Mouse (Mus musculus) brain, embryonic 14.5 days (tissue): ENCODE results near the gene Map1a. TPM values are rescaled to one million over a fixed set of nuclear protein-coding genes. Genes with fewer than 3 reads are reported as not detected.

Source experiments
- DNase-seq: peaks from one replicate; pipeline ENCODE4 v3.0.0-alpha.2; 2011; ENCODE audit warnings: low read depth
- CTCF ChIP-seq: fragments of 200-500 bp; IDR thresholded peaks from 2 replicates; pipeline ENCODE4 v1.5.1; 2012; ENCODE audit warnings: inconsistent platforms, mild to moderate bottlenecking, moderate library complexity, borderline replicate concordance; ENCODE audit not compliant: insufficient read depth, insufficient read length; ENCODE audit errors: extremely low read depth
- POLR2A ChIP-seq: fragments of 200-500 bp; IDR thresholded peaks from 2 replicates; pipeline ENCODE4 v1.6.1; 2012; ENCODE audit warnings: mild to moderate bottlenecking, inconsistent platforms, borderline replicate concordance; ENCODE audit not compliant: poor library complexity, insufficient read depth, insufficient read length, severe bottlenecking; ENCODE audit errors: extremely low read depth
- polyA plus RNA-seq: library from polyadenylated mRNA; depleted of rRNA; stranded (reverse); fragments of >200 nt; gene quantifications from 2 replicates; pipeline ENCODE4 v1.2.3, GENCODE M21; 2012

Map1a gene
- polyA plus RNA-seq, 1 experiment = 23.4 TPM

DNA sequence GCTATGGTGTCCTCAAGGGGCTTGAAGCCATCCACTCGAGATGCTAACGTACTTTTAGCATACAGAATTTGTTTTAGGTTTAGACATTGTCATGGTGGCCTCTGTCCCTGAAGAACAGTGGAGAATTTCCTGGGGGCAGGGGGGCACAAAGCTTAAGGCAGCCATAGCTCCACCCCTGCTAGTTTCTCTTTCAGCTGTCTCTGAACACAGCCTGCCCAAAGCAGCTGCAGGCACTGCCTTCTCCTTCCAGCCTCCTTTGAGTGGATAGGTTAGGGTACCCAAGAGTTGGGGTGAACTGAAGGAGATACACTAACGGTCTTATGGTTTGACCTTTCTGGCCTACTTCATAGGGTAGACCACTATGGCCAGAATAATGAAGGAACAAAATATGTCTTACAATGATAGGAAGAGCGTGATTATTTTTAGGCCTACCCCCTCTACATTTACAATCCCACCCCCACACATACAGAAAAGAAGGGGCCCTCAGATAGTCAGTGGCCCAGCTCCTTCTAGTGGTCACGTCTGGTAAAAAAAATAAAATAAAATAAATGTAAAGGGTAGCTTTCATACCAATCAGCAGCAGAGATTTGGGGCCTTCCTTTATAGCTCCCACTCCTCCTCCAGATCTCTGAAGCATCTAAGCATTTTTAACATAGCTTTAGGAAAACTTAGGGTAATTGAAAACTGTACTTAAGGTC, 3.1 kb downstream of the Map1a start:
- no peak for DNase-seq
- TF ChIP-seq CTCF = no peak; the same call in 1 of the 2 replicates
- no peak for TF ChIP-seq POLR2A

DNA sequence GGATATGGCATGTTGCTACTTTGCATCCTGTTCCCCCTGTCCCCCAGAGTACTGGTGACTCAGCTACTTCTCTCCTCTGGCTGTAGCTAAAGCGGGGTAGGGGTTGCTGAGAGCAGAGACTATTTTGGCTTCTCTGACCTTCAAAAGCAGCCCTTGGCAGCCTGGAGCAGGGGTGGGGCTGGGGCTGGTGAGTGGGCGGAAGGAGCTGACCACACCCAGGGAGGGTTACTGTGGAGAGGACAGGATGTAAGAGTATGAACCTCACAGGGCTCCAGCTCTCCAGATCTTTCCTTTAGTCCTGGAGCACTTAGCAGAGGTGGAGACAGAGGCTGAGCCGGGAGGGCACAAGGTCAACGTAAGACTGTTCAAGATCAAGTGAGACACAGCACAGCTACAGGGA, 4.8 kb downstream of the Map1a start:
- DNase-seq = peak; percentile 2
- no peak for TF ChIP-seq POLR2A
- TF ChIP-seq CTCF = no peak

DNA sequence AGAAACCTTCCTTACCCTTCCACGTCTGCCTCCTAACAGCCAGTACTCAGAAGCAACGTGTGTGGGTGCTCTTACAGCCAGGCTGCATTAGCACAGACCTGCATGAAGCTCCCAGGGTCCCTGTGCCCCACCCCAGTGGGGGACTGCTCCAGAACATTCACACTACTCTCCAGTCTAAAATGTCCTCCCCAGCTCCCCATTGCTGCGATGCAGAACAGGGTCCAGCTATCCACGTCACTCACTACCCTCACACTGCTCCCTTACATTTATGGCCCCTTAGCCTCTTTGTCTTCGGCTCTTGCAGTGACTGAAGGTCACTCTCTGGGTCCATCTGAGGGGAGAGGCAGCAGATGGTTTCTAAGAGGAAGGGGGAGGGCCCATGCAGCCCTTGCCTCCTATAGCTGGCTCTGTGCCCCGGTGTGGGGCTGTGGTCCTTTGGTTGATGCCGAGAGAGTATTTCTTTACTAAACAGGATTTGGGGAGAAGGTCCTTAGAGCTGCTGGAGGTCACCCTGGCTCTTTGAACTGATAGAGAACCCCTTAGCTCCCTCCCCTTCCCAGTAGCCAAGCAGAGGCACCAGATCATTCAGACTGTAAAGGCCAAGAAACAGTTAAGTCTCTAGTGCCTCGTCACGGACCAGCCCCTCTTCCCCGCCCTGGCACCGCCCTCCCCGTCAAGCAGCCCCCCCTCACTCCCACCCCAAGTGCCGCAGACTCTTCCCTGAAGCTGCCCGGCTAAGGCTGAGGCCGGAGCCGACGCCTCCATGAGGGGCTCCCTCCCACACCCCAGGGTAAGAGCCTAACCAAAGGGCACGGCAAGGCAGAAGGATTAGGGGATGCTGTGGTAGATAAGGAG, 5.6 kb downstream of the Map1a start:
- DNase-seq = peak; percentile 93
- TF ChIP-seq POLR2A (peak; percentile 32; the same call in 1 of the 2 replicates), CTCF (no peak)

DNA sequence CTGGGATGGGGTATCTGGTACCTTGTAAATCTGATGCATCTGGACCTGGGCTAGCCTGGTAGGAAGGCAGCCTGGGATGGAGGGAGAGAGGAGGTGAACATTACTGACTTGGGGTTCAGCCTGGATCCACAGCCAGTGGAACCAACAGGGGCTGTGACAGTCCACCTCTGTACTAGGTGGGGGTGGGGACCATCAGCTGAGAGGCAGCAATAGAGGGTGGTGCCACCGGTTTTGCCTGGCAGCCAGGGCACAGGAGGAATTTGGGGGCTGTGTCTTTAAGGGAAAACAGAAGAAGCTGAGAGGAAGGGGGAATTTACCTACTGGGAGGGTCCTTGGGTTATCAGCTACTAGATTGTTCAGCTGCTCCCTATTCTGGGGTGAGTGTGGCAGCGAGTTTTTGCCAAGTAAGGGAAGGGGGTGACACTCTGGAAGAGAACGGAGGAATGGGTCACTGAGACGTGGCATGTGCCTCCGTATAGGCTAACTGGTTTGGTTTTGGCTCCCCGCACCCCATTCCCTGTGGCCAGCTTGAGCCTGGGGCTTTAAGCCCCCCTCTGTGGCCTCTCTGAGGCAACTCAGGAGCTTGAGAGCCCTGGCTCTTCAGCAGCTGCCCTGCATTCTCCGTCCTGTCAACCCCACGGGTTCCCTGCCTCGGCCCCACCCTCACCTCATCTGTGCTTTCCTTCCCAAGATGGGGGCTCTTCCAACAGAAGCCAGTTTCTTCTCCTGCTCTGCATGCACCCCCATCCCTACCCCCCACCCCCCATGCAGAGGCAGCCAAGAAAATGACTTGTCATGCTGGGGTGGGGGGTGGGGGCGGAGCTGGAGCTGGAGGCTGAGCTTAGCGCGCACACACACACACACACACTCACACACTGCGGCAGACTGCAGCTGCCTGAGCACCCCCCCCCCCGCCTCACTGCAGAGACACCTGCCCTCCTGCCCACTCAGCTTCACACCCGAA, 6.5 kb downstream of the Map1a start:
- peak; percentile 93 for DNase-seq
- TF ChIP-seq CTCF (no peak), POLR2A (no peak)

DNA sequence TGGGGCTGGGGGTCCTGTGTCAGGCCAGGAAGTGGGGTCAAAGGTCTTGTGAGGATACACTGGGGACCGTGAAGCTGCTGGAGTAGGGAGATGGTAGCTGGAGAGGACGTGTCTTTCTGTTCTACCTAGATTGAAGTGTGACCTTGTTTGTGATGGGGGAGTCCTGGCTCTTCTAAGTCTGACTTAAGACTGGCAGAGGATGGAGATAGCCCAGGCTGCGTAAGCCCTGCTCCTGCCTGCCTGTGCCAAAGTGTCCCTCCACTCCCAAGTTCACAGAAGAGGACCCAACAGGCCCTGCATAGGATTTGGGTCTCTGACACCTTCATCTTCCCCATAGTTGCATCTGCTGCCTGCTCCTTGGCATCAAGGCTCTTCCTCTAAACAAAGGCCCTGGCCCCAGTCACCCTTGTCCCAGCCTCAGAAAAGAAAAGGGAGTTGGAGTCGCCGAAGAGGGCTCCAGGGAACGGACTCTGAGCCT, 7.4 kb downstream of the Map1a start:
- TF ChIP-seq POLR2A (no peak), CTCF (no peak)
- peak; percentile 36 for DNase-seq

DNA sequence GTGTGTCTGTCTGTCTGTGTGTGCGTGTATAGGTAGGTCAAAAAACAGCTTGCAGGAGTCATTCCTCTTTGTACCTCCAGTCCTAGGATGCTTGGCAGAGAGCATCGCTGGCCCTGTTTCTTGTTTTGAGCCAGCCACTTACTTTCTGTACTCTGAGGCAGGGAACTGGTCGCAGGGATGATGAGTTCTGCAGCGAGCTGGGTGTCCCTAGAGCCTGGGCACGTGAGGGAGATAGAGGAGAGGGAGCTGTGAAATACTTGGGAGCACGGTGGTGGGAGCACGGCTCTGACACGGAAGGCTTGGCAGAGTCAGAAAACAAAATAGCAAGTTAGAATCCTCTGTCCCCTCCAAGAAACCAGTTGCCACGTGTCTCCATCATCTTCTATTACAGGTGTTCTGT, 8.3 kb downstream of the Map1a start:
- peak; percentile 56 for DNase-seq

DNA sequence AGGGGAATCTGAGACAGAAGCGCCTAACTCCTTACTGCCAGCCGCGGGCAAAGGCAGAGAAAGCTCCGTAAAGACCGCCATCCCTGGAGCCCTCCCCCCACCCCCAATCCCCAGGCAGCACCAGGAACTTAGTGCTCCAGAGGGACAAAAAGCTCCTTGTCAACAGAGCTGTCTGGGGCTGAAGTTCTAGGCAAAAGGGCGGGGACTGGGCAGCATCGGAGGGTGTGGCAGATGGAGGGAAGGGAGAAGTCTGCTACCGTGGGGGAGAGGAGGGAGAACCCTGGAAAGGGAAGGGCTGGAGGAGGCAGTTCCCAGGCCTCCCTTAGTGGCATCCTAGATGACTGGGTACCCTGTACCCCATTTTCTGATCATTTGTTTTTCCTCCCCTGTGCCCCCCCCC, 8.7 kb downstream of the Map1a start:
- peak; percentile 77 for DNase-seq
- TF ChIP-seq POLR2A (no peak), CTCF (no peak)

More for the DNA sequence above, 8.3 kb downstream of the Map1a start:
- TF ChIP-seq CTCF (no peak), POLR2A (no peak)

DNA sequence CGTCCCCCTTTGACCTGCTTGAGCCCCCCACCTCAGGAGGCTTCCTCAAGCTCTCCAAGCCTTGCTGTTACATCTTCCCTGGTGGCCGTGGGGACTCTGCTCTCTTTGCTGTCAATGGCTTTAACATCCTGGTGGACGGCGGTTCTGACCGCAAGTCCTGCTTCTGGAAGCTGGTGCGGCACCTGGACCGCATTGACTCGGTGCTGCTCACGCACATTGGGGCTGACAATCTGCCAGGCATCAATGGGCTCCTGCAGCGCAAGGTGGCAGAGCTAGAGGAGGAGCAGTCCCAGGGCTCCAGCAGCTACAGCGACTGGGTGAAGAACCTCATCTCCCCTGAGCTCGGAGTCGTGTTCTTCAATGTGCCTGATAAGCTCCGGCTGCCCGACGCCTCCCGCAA, 10.1 kb downstream of the Map1a start:
- no peak for TF ChIP-seq POLR2A
- no peak for TF ChIP-seq CTCF

DNA sequence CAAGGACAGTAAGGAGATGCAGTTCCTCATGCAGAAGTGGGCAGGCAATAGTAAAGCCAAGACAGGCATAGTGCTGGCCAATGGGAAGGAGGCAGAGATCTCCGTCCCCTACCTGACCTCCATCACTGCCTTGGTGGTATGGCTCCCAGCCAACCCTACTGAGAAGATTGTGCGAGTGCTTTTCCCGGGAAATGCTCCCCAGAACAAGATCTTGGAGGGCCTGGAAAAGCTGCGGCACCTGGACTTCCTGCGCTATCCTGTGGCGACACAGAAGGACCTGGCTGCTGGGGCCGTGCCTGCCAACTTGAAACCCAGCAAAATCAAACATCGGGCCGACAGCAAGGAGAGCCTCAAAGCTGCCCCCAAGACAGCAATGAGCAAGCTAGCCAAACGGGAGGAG, 10.6 kb downstream of the Map1a start:
- DNase-seq = no peak
- TF ChIP-seq POLR2A (no peak), CTCF (no peak)

More for the DNA sequence above, 10.1 kb downstream of the Map1a start:
- no peak for DNase-seq

DNA sequence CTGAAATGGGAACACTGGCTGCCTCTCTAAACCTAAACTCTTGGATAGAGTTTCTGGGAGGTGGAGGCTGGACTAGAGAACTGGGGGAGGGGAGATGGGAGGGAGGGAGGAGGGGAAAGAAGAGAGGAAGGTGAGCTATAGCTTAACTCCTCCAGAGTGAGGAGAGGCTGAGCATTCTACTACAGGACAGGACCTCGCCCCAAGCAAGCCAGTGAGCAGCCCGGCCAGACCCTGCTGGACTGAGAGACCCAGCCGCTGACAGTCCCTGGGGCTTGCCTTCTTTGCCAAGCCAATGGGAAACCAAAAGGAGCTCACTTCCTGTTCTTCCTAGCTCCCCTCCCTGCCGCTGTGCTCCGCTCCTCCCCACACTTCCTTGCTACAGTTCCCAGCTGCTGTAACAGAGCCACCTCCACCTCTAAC, 19.6 kb downstream of the Map1a start:
- no peak for DNase-seq
- no peak for TF ChIP-seq POLR2A
- TF ChIP-seq CTCF = no peak
